In genomic region chr8:87690100-87691095, GRCm38 (mm10) we compare ENCODE assay signal across 9 mouse cellular contexts.
DNase-seq lines count a peak whose midpoint lies in the region; ATAC-seq lines count a peak whose summit lies in the region.
"Had no signal": no experiment of that assay in that cellular context is flagged by ENCODE, and none has a peak within 500 bp of the region (broad histone marks: within the 10 kb centered on the region; RNA-seq: fewer than 3 reads in every experiment).

No protein-coding gene starts in this region.

- H3K9me3 ChIP-seq in heart, embryonic 14.5 days (ENCODE audit: control insufficient read depth, low read length) = no peaks in the 10 kb centered on the region
- H3K9me3 ChIP-seq in hindbrain, embryonic 16.5 days (ENCODE audit: control insufficient read depth, low read length) = no peaks in the 10 kb centered on the region
- no peaks in the 10 kb centered on the region for H3K9me3 ChIP-seq in neural tube, embryonic 11.5 days (ENCODE audit: control insufficient read depth, low read length)

- intact Hi-C loops in heart, postnatal 25 days (cut with DNase I) = no loop called here

- H3K4me3 ChIP-seq in heart, embryonic 14.5 days (ENCODE audit: control insufficient read depth in 1 of 2, insufficient read depth in 1 of 2, low read depth in 1 of 2, low read length in 2 of 2) = peak overlapping the region in 1 of 2 experiments; percentile 2; a peak in 1 of 4 replicates
- no peak overlapping the region for H3K4me3 ChIP-seq in hindbrain, embryonic 16.5 days (ENCODE audit: low read length)
- no peak overlapping the region for H3K4me3 ChIP-seq in neural tube, embryonic 11.5 days (ENCODE audit: low read depth, low read length)

- H3K4me2 ChIP-seq in heart, embryonic 14.5 days (ENCODE audit: low read length) = peak overlapping the region; percentile 41
- H3K4me2 ChIP-seq in hindbrain, embryonic 16.5 days (ENCODE audit: low read length) = peak overlapping the region; percentile 29
- peak overlapping the region; percentile 17 for H3K4me2 ChIP-seq in neural tube, embryonic 11.5 days (ENCODE audit: low read depth)

- no peak overlapping the region for H3K27ac ChIP-seq in heart, embryonic 14.5 days (replicated peaks in 1 of 2; ENCODE audit: control insufficient read depth in 1 of 2, insufficient read depth in 1 of 2, low read depth in 2 of 2, low read length in 2 of 2)
- H3K27ac ChIP-seq in hindbrain, embryonic 16.5 days (ENCODE audit: low read depth, low read length) = peak overlapping the region; percentile 86
- peak overlapping the region; percentile 95 for H3K27ac ChIP-seq in neural tube, embryonic 11.5 days (ENCODE audit: low read depth, low read length)

- DNase-seq in heart, postnatal 25 days (ENCODE audit: low spot score) = no peak
- peak; percentile 33 for DNase-seq in ES-CJ7 (ENCODE audit: low read depth, low spot score)
- DNase-seq in embryo, embryonic 9.5 days (ENCODE audit: extremely low spot score) = peak; percentile 38
- DNase-seq in neural tube, embryonic 11.5 days (ENCODE audit: low spot score) = peak; percentile 72
- DNase-seq in gastrocnemius, adult 8-10 months (ENCODE audit: low spot score in 2 of 2) = no peak
- DNase-seq in cerebellum, adult 9-10 months = no peak

- WGBS in heart, embryonic 14.5 days = 23% methylated on average over 28 of the region's 28 CpGs
- 13% methylated on average over 25 of the region's 28 CpGs for WGBS in hindbrain, embryonic 16.5 days
- 18% methylated on average over 28 of the region's 28 CpGs for WGBS in neural tube, embryonic 11.5 days

- H3K27me3 ChIP-seq in heart, embryonic 14.5 days (ENCODE audit: control insufficient read depth, insufficient read depth, low read length) = no peaks in the 10 kb centered on the region; the same call in 1 of the 2 replicates
- no peaks in the 10 kb centered on the region for H3K27me3 ChIP-seq in hindbrain, embryonic 16.5 days (replicated peaks; ENCODE audit: control insufficient read depth, insufficient read depth, low read length)
- H3K27me3 ChIP-seq in neural tube, embryonic 11.5 days (ENCODE audit: control insufficient read depth, insufficient read depth, low read length) = no peaks in the 10 kb centered on the region

- H3K9ac ChIP-seq in heart, embryonic 14.5 days (ENCODE audit: low read length) = no peak overlapping the region
- peak overlapping the region; percentile 45 for H3K9ac ChIP-seq in hindbrain, embryonic 16.5 days (ENCODE audit: low read depth, low read length)
- H3K9ac ChIP-seq in neural tube, embryonic 11.5 days (ENCODE audit: low read length) = peak overlapping the region; percentile 44

- H3K4me1 ChIP-seq in heart, embryonic 14.5 days (ENCODE audit: control insufficient read depth in 2 of 2, insufficient read depth in 2 of 2, low read length in 2 of 2) = peaks cover 5 to 8% of the 10 kb centered on the region in 2 experiments; a peak in 2 of 4 replicates
- H3K4me1 ChIP-seq in hindbrain, embryonic 16.5 days (ENCODE audit: control insufficient read depth, insufficient read depth, low read depth, low read length) = peaks cover 57% of the 10 kb centered on the region
- peaks cover 79% of the 10 kb centered on the region for H3K4me1 ChIP-seq in neural tube, embryonic 11.5 days (ENCODE audit: control insufficient read depth, insufficient read depth, low read length)

- no peaks in the 10 kb centered on the region for H3K36me3 ChIP-seq in heart, embryonic 14.5 days (ENCODE audit: control insufficient read depth, insufficient read depth, low read length)
- no peaks in the 10 kb centered on the region for H3K36me3 ChIP-seq in hindbrain, embryonic 16.5 days (ENCODE audit: control insufficient read depth, insufficient read depth, low read length)
- H3K36me3 ChIP-seq in neural tube, embryonic 11.5 days (ENCODE audit: control insufficient read depth, insufficient read depth, low read length) = no peaks in the 10 kb centered on the region; the same call in none of the 2 replicates
- H3K36me3 ChIP-seq: G1E had no signal

- no peak for ATAC-seq in heart, embryonic 14.5 days (ENCODE audit: insufficient number of reproducible peaks, insufficient read depth, low FRiP score, low read depth)
- peak; percentile 28 for ATAC-seq in hindbrain, embryonic 16.5 days
- ATAC-seq in neural tube, embryonic 11.5 days (ENCODE audit: insufficient read depth, low FRiP score, low TSS enrichment) = peak; percentile 43

Comparison
In these comparisons a context has a peak if more than half of its experiments do, and no peak if none do; other contexts are left out.
1. H3K27ac ChIP-seq: peak in hindbrain, embryonic 16.5 days (single experiment) and neural tube, embryonic 11.5 days (single experiment); none in heart, embryonic 14.5 days (0 of 2).
2. DNase-seq: peak in ES-CJ7 (single experiment), embryo, embryonic 9.5 days (single experiment) and neural tube, embryonic 11.5 days (single experiment); none in heart, postnatal 25 days (single experiment), gastrocnemius, adult 8-10 months (0 of 2) and cerebellum, adult 9-10 months (single experiment).
3. Peak in every context shown above with its lines, with median percentiles within 50 percentile points of each other: H3K4me2 ChIP-seq.